Mouse (Mus musculus): ENCODE data around the gene Igsf3.

DNA sequence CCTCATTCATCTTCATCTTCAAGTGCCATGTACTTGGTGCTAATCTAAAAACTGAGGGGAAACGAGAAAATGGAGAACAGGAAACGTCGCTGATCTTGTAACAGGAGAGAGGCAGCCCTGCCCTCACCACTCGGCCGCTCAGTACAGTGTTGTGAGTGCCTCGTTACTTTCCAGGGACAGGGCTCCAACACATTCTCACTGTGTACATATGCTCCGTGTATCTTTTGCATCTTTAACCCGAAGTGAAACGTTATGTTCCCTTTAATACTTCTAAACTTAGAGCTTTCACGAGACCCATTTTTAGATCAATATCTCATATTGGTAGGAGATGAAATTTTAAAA, 42.7 kb downstream of the Igsf3 start:
- TF ChIP-seq POLR2AphosphoS2 (IDR thresholded peaks at IDR 0.05; ENCODE audit: low read depth, low read length) = no peak
- TF ChIP-seq CHD2 (IDR thresholded peaks at IDR 0.05; ENCODE audit: low read length) = no peak
- TF ChIP-seq E2F4 (IDR thresholded peaks at IDR 0.05; ENCODE audit: insufficient replicate concordance, low read depth, low read length) = no peak
